Mouse (Mus musculus): ENCODE measurements around the gene Btn2a2. TPM values are rescaled to one million over a fixed set of nuclear protein-coding genes. Genes with fewer than 3 reads are reported as not detected.

The Btn2a2 gene
- total and polyA plus RNA-seq, 3 experiments, result 1.2 to 2.1 (median 1.3) TPM

DNA sequence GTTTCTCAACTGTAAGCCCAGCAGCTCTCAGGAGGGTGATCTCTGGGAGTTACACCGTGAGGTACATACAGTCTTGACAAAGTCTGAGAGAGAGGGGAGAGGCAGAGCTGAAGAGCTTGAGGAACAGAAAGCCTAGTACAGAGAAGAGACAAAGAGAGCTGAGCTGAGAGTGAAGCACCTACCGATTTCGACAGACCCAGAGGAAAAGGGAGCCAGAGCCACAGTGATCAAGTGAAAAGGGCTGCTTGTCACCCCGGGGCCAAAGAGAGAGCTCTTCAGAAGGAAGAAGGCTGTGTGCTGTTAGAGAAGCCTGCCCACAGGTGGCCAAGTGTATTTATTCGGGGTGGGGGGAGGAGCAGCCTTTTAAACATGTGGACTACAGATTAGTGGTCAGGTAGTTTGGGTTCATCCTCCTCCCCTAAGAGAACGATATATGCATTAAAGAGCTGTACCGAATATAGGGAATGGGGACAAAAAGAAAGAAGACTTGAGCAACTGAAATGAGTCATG is 23.0 kb downstream of the Btn2a2 start, which contains the start of gene Btn1a1 (continued):
- TF ChIP-seq E2F4 (IDR thresholded peaks at IDR 0.05; ENCODE audit: insufficient replicate concordance, low read depth, low read length), result no peak
- TF ChIP-seq MXI1 (IDR thresholded peaks at IDR 0.05; ENCODE audit: low read depth, low read length), result peak; percentile 77
- TF ChIP-seq USF1 (IDR thresholded peaks at IDR 0.05; ENCODE audit: low read depth, low read length), result no peak
- TF ChIP-seq USF2 (conservative IDR thresholded peaks at IDR 0.05; ENCODE audit: low read depth, low read length), result no peak
- no peak for TF ChIP-seq MAFK (IDR thresholded peaks at IDR 0.05; ENCODE audit: insufficient replicate concordance, low read length)
- TF ChIP-seq ETS1 (conservative IDR thresholded peaks at IDR 0.05; ENCODE audit: low read depth, low read length), result no peak
- no peak; the same call in 1 of the 2 replicates for TF ChIP-seq RAD21 (IDR thresholded peaks at IDR 0.05; ENCODE audit: low read depth, low read length)
- no peak for TF ChIP-seq BHLHE40 (IDR thresholded peaks at IDR 0.05; ENCODE audit: low read depth, low read length)
- no peak for TF ChIP-seq EP300 (IDR thresholded peaks at IDR 0.05; ENCODE audit: low read length)
- peak; percentile 62; the same call in 1 of the 2 replicates for TF ChIP-seq MYC (IDR thresholded peaks at IDR 0.05; ENCODE audit: low read depth, low read length)
- TF ChIP-seq MEF2A (IDR thresholded peaks at IDR 0.05; ENCODE audit: borderline replicate concordance, low read depth, low read length), result no peak
- peak; percentile 70 for TF ChIP-seq MAZ (IDR thresholded peaks at IDR 0.05; ENCODE audit: low read depth, low read length)
- TF ChIP-seq ZC3H11A (IDR thresholded peaks at IDR 0.05; ENCODE audit: low read depth, low read length), result no peak
- TF ChIP-seq JUND (conservative IDR thresholded peaks at IDR 0.05; ENCODE audit: low read depth, low read length), result 0 out of 2 replicates have a peak, but pooled peaks have one; percentile 10

DNA sequence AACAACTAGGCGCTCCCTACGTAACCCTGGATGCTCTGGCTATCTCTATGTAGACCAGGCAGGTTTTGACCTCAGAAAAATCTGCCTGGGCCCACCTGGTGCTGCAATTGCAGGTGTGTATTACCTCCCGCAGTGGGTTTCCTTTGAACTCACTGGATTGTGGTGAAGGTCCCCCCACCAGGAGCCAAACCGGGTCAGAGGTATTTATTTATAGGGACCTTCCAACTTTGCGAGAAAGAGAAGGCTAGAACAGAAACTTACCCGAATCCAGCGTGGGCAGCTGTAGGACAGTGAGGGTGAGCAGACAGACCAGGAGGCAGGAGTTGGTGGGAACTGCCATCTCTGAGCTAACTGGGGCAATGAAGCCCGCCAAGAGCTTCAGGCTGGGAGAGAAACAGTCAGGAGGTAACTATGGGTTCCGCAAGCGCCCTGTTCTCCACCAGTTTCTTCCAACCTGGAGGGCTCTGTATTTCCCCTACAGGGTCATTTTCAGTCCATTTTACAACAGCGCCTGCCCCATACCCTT is 23.8 kb downstream of the Btn2a2 start:
- dilution Hi-C loops (cut with MboI; ENCODE audit: extremely low pct_ligation_motif_present, extremely low pct_unique_long_range_greater_than_20kb, low sequenced_read_pairs), result no loop called here
- Histone ChIP-seq H3K4me3 (replicated peaks in 1 of 3; ENCODE audit: low read depth in 2 of 3, low read length in 2 of 3, poor library complexity in 1 of 3) (peak overlapping the region; percentile 53 to 71 (median 56)), H3K27me3 (replicated peaks) (peaks cover 21% of the 10 kb centered on the region), H3K4me1 (ENCODE audit: control insufficient read depth in 1 of 2, insufficient read depth in 2 of 2) (peaks cover 0 to 5% of the 10 kb centered on the region in 2 experiments; a peak in 1 of 4 replicates), H3K36me3 (replicated peaks in 1 of 2; ENCODE audit: control insufficient read depth in 1 of 2, insufficient read depth in 1 of 2, low read length in 1 of 2) (no peaks in the 10 kb centered on the region), H3K4me2 (ENCODE audit: insufficient read depth, low read depth, poor library complexity, severe bottlenecking) (peak overlapping the region; percentile 90), H3K27ac (ENCODE audit: insufficient read depth, low read depth) (no peak overlapping the region), H3K9ac (ENCODE audit: insufficient read depth, low read depth) (peak overlapping the region; percentile 27), H3K9me3 (replicated peaks; ENCODE audit: low read length) (no peaks in the 10 kb centered on the region), H3K79me2 (replicated peaks; ENCODE audit: control insufficient read depth, extremely low read depth, insufficient read depth, poor library complexity, severe bottlenecking) (no peaks in the 10 kb centered on the region)
- in situ Hi-C loops (cut with MboI; ENCODE audit: low pct_ligation_motif_present, low pct_unique_long_range_greater_than_20kb, low sequenced_read_pairs), result no loop called here
- no peak for DNase-seq (ENCODE audit: extremely low read depth)
- TF ChIP-seq ZC3H11A (IDR thresholded peaks at IDR 0.05; ENCODE audit: low read depth, low read length), result no peak
- TF ChIP-seq UBTF (IDR thresholded peaks at IDR 0.05; ENCODE audit: low read depth, low read length), result peak; percentile 29; the same call in 1 of the 2 replicates

DNA sequence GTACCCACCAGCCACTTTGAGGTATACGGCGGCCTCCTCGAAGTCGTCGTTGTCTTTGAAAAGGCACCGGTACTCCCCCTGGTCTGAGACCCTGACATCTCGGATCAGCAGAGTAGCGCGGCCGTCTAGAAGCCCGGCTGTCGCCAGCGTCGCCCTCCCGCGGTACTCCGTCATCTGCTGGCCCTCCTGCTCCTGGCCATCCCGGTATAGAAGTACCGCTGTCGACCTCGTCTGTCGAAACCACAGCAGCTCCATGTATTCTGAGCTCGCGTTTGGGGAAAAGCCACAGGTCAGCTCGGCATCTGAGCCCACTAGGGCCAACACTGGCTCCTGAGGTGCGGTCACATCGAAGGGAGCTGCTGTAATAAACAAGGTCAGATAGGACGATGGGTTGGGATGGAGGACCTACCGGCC is 24.4 kb downstream of the Btn2a2 start:
- Histone ChIP-seq H3K4me1 (ENCODE audit: control insufficient read depth in 1 of 2, insufficient read depth in 2 of 2) (peaks cover 0 to 5% of the 10 kb centered on the region in 2 experiments; a peak in 1 of 4 replicates), H3K79me2 (replicated peaks; ENCODE audit: control insufficient read depth, extremely low read depth, insufficient read depth, poor library complexity, severe bottlenecking) (no peaks in the 10 kb centered on the region), H3K27ac (ENCODE audit: insufficient read depth, low read depth) (no peak overlapping the region), H3K4me3 (replicated peaks in 1 of 3; ENCODE audit: low read depth in 2 of 3, low read length in 2 of 3, poor library complexity in 1 of 3) (peak overlapping the region; percentile 53 to 71 (median 56)), H3K36me3 (replicated peaks in 1 of 2; ENCODE audit: control insufficient read depth in 1 of 2, insufficient read depth in 1 of 2, low read length in 1 of 2) (no peaks in the 10 kb centered on the region), H3K9ac (ENCODE audit: insufficient read depth, low read depth) (peak overlapping the region; percentile 21; the same call in 1 of the 2 replicates), H3K9me3 (replicated peaks; ENCODE audit: low read length) (no peaks in the 10 kb centered on the region), H3K4me2 (ENCODE audit: insufficient read depth, low read depth, poor library complexity, severe bottlenecking) (peak overlapping the region; percentile 90), H3K27me3 (replicated peaks) (peaks cover 24% of the 10 kb centered on the region)
- dilution Hi-C loops (cut with MboI; ENCODE audit: extremely low pct_ligation_motif_present, extremely low pct_unique_long_range_greater_than_20kb, low sequenced_read_pairs), result no loop called here
- in situ Hi-C loops (cut with MboI; ENCODE audit: low pct_ligation_motif_present, low pct_unique_long_range_greater_than_20kb, low sequenced_read_pairs), result no loop called here
- DNase-seq (ENCODE audit: extremely low read depth), result no peak
- TF ChIP-seq UBTF (IDR thresholded peaks at IDR 0.05; ENCODE audit: low read depth, low read length), result peak; percentile 91
- TF ChIP-seq MYC (IDR thresholded peaks at IDR 0.05; ENCODE audit: low read depth, low read length), result no peak
- no peak for TF ChIP-seq JUND (conservative IDR thresholded peaks at IDR 0.05; ENCODE audit: low read depth, low read length)
